Mouse (Mus musculus) embryonic facial prominence, embryonic 13.5 days (tissue): ENCODE results near the gene Tmem200a. TPM values are rescaled to one million over a fixed set of nuclear protein-coding genes. Genes with fewer than 3 reads are reported as not detected.
A peak's percentile ranks its signal among the peaks of the same experiment; 100 is the strongest.

Source experiments
- ATAC-seq: fragments of 200-750 bp; cut with Nextera tagmentation; 2 replicates; pipeline ENCODE4 v1.8.0; 2017; ENCODE audit warnings: low read depth; ENCODE audit not compliant: insufficient number of reproducible peaks, insufficient read depth, low FRiP score, low TSS enrichment
- H3K27ac ChIP-seq: fragments of 300-500 bp; sonication (generic); 2 replicates; pipeline ENCODE4 v1.5.1; 2015; ENCODE audit warnings: moderate library complexity, mild to moderate bottlenecking, inconsistent platforms
- H3K27me3 ChIP-seq: fragments of 300-500 bp; sonication (generic); 2 replicates; pipeline ENCODE4 v1.6.1; 2015; ENCODE audit warnings: mild to moderate bottlenecking, inconsistent platforms
- H3K36me3 ChIP-seq: fragments of 300-500 bp; sonication (generic); 2 replicates; pipeline ENCODE4 v1.6.1; 2015; ENCODE audit warnings: mild to moderate bottlenecking, inconsistent platforms
- H3K4me1 ChIP-seq: fragments of 300-500 bp; sonication (generic); 2 replicates; pipeline ENCODE4 v1.6.1; 2015; ENCODE audit warnings: inconsistent platforms
- H3K4me2 ChIP-seq: fragments of 300-500 bp; sonication (generic); 2 replicates; pipeline ENCODE4 v1.6.1; 2015; ENCODE audit warnings: moderate library complexity, mild to moderate bottlenecking, inconsistent platforms
- H3K4me3 ChIP-seq: fragments of 300-500 bp; sonication (generic); 2 replicates; pipeline ENCODE4 v1.5.1; 2015; ENCODE audit warnings: mild to moderate bottlenecking, inconsistent platforms
- H3K9ac ChIP-seq: fragments of 300-500 bp; sonication (generic); 2 replicates; pipeline ENCODE4 v1.6.1; 2015; ENCODE audit warnings: mild to moderate bottlenecking, inconsistent platforms
- H3K9me3 ChIP-seq: fragments of 300-500 bp; sonication (generic); 2 replicates; pipeline ENCODE4 v1.6.1; 2016; ENCODE audit warnings: inconsistent platforms
- WGBS: fragments of 180-500 bp; shearing (Covaris S2); methylation state at CpG from one replicate; pipeline ENCODE4 v1.1.7; 2015; ENCODE audit warnings: mixed read lengths; 5-methylcytosine and 5-hydroxymethylcytosine counted together
- polyA plus RNA-seq: library from polyadenylated mRNA; unstranded; fragments of >200 nt; fragmentation: Nextera tagmentation; extraction: Ambion mirVana; gene quantifications from 2 replicates; pipeline ENCODE4 v1.2.1, GENCODE M21; 2015

Tmem200a gene
- polyA plus RNA-seq, 1 experiment from 2014 or later: 18.5 TPM

DNA sequence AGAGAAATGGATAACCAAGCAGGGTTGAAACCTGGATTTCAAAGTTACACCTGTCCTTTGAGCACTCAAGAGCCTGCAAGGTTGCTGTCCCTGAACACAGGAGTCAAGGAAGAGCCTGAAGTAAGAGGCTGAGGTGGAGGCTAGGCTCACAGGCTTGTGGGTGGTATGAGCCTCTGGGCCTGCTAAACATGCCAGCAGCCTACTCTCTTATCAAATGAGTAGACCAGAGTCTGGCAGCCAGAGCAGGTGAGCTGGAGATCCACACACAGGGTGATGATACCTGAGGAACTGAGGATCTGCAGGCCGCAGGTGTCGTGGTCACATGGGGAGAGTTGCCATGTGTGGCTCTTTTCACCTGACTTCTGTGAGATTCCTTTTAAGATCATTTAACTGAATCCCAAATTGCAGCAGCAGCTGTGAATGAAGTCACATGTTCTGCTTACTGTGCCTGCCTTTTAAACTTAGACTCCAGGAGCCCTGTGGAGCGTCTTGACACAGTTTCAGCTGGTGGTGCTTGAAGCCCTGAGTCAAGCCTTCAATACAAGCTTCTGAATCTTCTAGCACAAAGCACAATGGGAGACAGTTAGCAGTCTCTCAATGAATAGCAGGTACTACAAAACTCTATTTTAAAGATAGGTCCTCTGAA is 19.1 kb downstream of the Tmem200a start:
- no peak overlapping the region for H3K4me3 ChIP-seq
- no peak overlapping the region for H3K27ac ChIP-seq
- H3K9me3 ChIP-seq: no peaks in the 10 kb centered on the region
- 89% methylated on average over 3 of the region's 3 CpGs for WGBS
- H3K9ac ChIP-seq: no peak overlapping the region
- H3K4me1 ChIP-seq: no peaks in the 10 kb centered on the region
- ATAC-seq: no peak
- H3K27me3 ChIP-seq: no peaks in the 10 kb centered on the region
- H3K36me3 ChIP-seq: peaks cover 3% of the 10 kb centered on the region; the same call in 1 of the 2 replicates
- H3K4me2 ChIP-seq: no peak overlapping the region

- no peak for ATAC-seq
- WGBS: 89% methylated on average over 2 of the region's 2 CpGs
- H3K9me3 ChIP-seq: no peaks in the 10 kb centered on the region
Measured at GRCm38 (mm10) chr10:26051177-26051576, 27.7 kb downstream of the Tmem200a start.

GRCm38 (mm10) chr10:26034931-26035330 is 43.9 kb downstream of the Tmem200a start:
- Histone ChIP-seq H3K4me2 (no peak overlapping the region), H3K27ac (no peak overlapping the region), H3K4me1 (no peaks in the 10 kb centered on the region), H3K4me3 (no peak overlapping the region), H3K9ac (no peak overlapping the region), H3K9me3 (no peaks in the 10 kb centered on the region), H3K36me3 (no peaks in the 10 kb centered on the region), H3K27me3 (no peaks in the 10 kb centered on the region)
- WGBS: 82% methylated on average over 5 of the region's 5 CpGs
- ATAC-seq: no peak

More at GRCm38 (mm10) chr10:26051177-26051576, 27.7 kb downstream of the Tmem200a start:
- Histone ChIP-seq H3K4me2 (no peak overlapping the region), H3K27me3 (no peaks in the 10 kb centered on the region), H3K27ac (no peak overlapping the region), H3K4me1 (no peaks in the 10 kb centered on the region), H3K36me3 (no peaks in the 10 kb centered on the region), H3K4me3 (no peak overlapping the region), H3K9ac (no peak overlapping the region)

DNA sequence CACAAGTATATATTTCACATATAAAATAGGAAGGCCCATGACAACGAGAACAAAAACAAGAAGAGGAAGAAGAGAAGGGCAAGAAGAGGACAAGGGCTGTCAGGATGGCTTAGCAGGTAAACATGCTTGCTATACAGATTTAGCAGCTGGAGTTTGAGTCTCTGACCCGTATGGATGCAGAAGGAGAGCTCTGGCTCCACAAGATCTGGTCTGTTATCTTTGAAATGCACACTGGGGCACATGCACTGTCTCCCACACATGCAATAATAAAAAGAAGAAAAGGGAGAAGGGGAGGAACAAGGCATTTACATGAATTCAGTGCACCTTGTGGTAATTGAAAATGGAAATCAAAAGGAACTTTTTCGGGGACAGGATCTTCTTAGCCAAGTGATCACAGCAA is 60.1 kb downstream of the Tmem200a start:
- ATAC-seq: no peak
- no peak overlapping the region for H3K4me2 ChIP-seq
- no peak overlapping the region for H3K4me3 ChIP-seq
- H3K36me3 ChIP-seq: no peaks in the 10 kb centered on the region
- no peak overlapping the region for H3K27ac ChIP-seq
- 71% methylated on average over 3 of the region's 3 CpGs for WGBS
- H3K4me1 ChIP-seq: no peaks in the 10 kb centered on the region
- no peak overlapping the region for H3K9ac ChIP-seq
- H3K9me3 ChIP-seq: no peaks in the 10 kb centered on the region
- no peaks in the 10 kb centered on the region for H3K27me3 ChIP-seq

DNA sequence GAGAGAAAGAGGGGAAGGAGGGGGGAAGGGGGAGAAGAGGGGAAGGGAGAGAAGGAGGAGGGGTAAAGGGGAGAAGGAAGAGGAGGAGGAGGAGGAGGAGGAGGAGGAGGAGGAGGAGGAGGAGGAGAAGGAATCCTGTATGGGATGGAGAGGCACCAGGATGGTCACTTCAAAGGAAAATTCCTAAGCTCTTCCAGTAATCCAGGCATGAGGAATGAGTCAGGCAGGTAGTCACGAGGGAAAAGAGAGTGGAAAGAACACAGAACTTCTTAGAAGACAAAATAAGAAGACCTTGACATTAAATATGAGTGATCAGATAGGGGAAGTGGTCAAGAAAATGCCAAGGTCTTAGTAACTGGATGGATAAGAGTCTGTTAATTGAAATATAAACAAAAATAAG is 64.6 kb downstream of the Tmem200a start:
- H3K9ac ChIP-seq: no peak overlapping the region
- no peaks in the 10 kb centered on the region for H3K4me1 ChIP-seq
- WGBS: 58% methylated on average over 1 of the region's 1 CpGs
- H3K4me3 ChIP-seq: no peak overlapping the region
- H3K4me2 ChIP-seq: no peak overlapping the region
- H3K27me3 ChIP-seq: no peaks in the 10 kb centered on the region
- H3K9me3 ChIP-seq: no peaks in the 10 kb centered on the region
- H3K27ac ChIP-seq: no peak overlapping the region
- H3K36me3 ChIP-seq: no peaks in the 10 kb centered on the region
- no peak for ATAC-seq

- WGBS: 37% methylated on average over 5 of the region's 5 CpGs
- Histone ChIP-seq H3K9ac (no peak overlapping the region), H3K4me1 (peaks cover 4% of the 10 kb centered on the region; the same call in 1 of the 2 replicates), H3K9me3 (no peaks in the 10 kb centered on the region), H3K36me3 (no peaks in the 10 kb centered on the region), H3K4me2 (no peak overlapping the region), H3K27me3 (no peaks in the 10 kb centered on the region), H3K4me3 (no peak overlapping the region), H3K27ac (peak overlapping the region; percentile 44; the same call in 1 of the 2 replicates)
- ATAC-seq: no peak
Measured at GRCm38 (mm10) chr10:26008948-26009347, 69.9 kb downstream of the Tmem200a start.

DNA sequence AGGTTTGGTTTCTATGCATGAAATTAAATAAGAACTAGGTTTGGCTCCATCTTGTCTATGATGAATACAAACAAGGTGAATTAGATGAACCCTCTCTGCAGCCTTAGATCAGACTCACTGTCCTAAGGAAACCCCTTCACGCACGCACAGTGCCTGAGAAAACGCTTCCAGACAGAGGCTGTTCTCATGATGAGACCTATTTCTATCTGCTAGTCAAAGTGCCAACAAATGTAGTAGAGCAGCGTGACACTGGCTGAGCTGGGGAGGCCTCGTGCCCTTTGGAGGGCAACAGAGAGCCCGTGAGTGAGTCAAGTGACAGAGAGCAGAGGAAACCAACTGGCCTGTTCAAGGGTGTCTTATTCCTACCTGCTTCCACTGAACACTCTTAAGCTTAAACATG is 73.4 kb downstream of the Tmem200a start:
- no peak for ATAC-seq
- H3K36me3 ChIP-seq: no peaks in the 10 kb centered on the region
- H3K9ac ChIP-seq: no peak overlapping the region
- WGBS: 86% methylated on average over 6 of the region's 6 CpGs
- no peak overlapping the region for H3K27ac ChIP-seq
- H3K4me3 ChIP-seq: no peak overlapping the region
- H3K27me3 ChIP-seq: no peaks in the 10 kb centered on the region
- no peak overlapping the region for H3K4me2 ChIP-seq
- peaks cover 4% of the 10 kb centered on the region; the same call in 1 of the 2 replicates for H3K4me1 ChIP-seq
- H3K9me3 ChIP-seq: no peaks in the 10 kb centered on the region

DNA sequence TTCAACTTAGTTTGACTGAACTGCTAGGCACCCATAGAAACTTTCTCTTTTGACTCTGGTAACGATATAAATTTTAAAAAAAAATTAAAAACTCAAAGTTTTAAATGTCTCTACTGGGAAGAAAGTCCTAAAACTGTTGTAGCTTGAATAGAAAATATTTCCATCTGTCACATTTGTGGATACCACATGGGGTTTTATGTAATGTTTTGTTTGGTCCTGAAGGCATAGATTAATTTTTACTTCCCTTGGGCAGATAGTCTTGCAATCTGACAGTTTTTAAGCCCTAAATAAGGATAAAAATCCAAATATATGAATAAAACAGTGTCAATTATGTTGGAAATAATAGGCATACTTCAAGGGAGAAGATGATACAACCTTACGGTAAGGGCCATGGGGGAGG is 78.0 kb downstream of the Tmem200a start:
- Histone ChIP-seq H3K27ac (no peak overlapping the region), H3K27me3 (no peaks in the 10 kb centered on the region), H3K4me3 (no peak overlapping the region), H3K36me3 (no peaks in the 10 kb centered on the region), H3K4me1 (no peaks in the 10 kb centered on the region), H3K9ac (no peak overlapping the region), H3K9me3 (no peaks in the 10 kb centered on the region), H3K4me2 (no peak overlapping the region)
- WGBS: 94% methylated on average over 2 of the region's 2 CpGs
- ATAC-seq: no peak

DNA sequence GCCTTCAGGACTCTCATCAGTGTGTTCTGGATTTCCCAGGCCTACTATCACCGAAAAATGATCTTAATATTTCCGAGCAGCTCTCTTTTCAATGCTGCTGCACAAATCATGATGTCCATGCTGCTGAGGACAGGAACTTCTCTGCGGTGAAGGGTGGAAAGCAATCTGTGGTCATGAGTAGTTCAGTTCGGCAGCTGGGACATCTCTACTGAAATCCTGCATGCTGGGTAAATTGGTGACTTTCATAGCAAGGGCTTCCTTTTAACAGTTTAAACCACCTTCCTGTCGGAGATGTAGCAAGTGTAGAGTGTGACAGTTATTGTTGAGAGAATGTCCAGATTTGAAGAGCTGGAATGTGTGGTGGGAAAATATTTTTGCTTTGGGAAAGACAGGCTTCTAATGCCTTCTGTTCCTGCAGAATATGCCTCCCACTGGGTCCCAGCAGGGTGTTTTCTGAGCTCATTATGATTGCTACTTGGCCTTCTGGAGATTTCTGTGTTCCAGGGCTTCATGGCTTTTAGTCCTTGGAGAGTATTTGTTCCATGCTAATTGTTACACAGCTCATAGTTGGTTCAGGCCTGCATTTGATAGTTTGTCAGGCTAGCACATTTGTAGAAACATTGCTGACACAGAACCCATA is 79.4 kb downstream of the Tmem200a start:
- no peak overlapping the region for H3K9ac ChIP-seq
- 86% methylated on average over 5 of the region's 5 CpGs for WGBS

DNA sequence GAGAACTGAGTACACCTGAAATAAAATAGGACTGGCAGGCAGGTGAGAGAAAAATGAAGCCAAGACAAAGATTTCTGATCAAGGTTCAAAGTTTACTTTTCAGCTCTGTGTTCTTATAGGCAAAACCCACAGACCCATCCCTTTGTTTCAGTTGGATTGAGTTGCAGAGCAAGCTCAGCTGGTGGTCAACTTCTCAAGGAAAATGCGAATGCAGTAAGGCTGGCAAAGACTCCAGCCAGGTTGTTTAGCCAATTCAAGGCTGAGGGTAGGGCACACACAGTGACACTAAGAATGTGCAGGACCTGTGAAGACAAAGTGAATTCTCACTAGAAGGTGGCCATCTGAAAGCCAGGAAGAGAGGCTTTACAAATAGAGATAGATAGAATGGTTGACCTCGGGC is 94.8 kb downstream of the Tmem200a start:
- Histone ChIP-seq H3K36me3 (no peaks in the 10 kb centered on the region), H3K4me2 (no peak overlapping the region), H3K9me3 (no peaks in the 10 kb centered on the region), H3K27me3 (no peaks in the 10 kb centered on the region), H3K4me3 (no peak overlapping the region), H3K27ac (no peak overlapping the region), H3K9ac (no peak overlapping the region), H3K4me1 (no peaks in the 10 kb centered on the region)
- WGBS: 60% methylated on average over 2 of the region's 2 CpGs
- ATAC-seq: no peak

More for the DNA sequence above, 79.4 kb downstream of the Tmem200a start:
- ATAC-seq: no peak
- Histone ChIP-seq H3K4me1 (no peaks in the 10 kb centered on the region), H3K4me2 (no peak overlapping the region), H3K9me3 (no peaks in the 10 kb centered on the region), H3K36me3 (no peaks in the 10 kb centered on the region), H3K27ac (no peak overlapping the region), H3K27me3 (no peaks in the 10 kb centered on the region), H3K4me3 (no peak overlapping the region)

- no peaks in the 10 kb centered on the region for H3K27me3 ChIP-seq
- no peak overlapping the region for H3K4me2 ChIP-seq
- no peaks in the 10 kb centered on the region for H3K36me3 ChIP-seq
- 85% methylated on average over 1 of the region's 1 CpGs for WGBS
- no peaks in the 10 kb centered on the region for H3K4me1 ChIP-seq
- H3K27ac ChIP-seq: no peak overlapping the region
- ATAC-seq: no peak
- H3K9me3 ChIP-seq: no peaks in the 10 kb centered on the region
- H3K4me3 ChIP-seq: no peak overlapping the region
- H3K9ac ChIP-seq: no peak overlapping the region
Measured at GRCm38 (mm10) chr10:25982617-25983016, 96.2 kb downstream of the Tmem200a start.

DNA sequence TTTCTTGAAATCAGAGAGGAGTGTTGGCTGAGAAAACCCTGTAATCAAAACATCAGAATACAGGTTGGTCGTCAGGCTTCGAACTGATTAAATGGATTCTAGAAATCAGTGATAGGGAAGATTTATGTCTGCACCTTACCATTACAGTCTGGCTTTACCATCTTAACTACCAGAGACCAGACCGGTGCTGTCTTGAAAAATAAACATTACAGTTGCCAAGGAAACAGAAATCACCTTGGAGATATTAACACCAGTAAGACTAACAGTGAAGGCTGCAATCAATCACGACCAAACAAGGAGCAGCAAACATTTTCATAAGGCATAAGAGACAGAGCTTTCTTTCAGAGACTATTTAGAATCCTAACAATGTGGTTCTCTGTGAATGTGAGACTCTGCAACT is 116.0 kb downstream of the Tmem200a start:
- no peak for ATAC-seq
- Histone ChIP-seq H3K4me2 (no peak overlapping the region), H3K9ac (no peak overlapping the region), H3K27me3 (no peaks in the 10 kb centered on the region), H3K9me3 (no peaks in the 10 kb centered on the region), H3K4me3 (no peak overlapping the region), H3K4me1 (no peaks in the 10 kb centered on the region), H3K36me3 (no peaks in the 10 kb centered on the region), H3K27ac (no peak overlapping the region)
- 61% methylated on average over 4 of the region's 4 CpGs for WGBS
